Mouse (Mus musculus): ENCODE measurements around the gene Stambp. TPM values are rescaled to one million over a fixed set of nuclear protein-coding genes. Genes with fewer than 3 reads are reported as not detected.
A peak's percentile ranks its signal among the peaks of the same experiment; 100 is the strongest.
"Not testable (repeated sequence)": the region's sequence is repeated elsewhere in the genome, so short reads cannot be mapped to it uniquely, and the experiment has no call there.

The Stambp gene
- polyA plus RNA-seq, 1 experiment = 8.9 TPM

DNA sequence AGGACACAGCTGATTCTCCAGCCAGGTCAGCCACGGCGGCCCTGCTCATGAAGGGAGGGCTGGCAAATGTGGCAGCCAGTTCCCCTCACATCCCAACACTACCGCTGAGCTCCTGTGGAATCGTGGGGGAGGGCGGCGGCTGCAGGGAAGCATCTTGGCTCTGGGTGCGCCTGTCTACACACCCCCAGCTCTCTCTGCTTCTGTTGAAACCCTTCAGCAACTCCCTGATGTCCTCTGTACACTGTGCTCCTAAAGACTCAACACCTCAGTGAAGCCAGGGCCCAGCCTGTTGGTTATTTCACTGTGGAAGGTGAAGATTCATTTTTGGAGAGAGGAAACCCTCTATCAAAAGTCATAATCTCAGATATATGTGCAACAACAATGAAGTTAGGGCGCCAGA is 19.5 kb upstream of the Stambp start:
- TF ChIP-seq CTCF (IDR thresholded peaks at IDR 0.05; ENCODE audit: low read depth, low read length) (no peak), EP300 (IDR thresholded peaks at IDR 0.05; ENCODE audit: insufficient read depth, low read depth, low read length) (no peak), POLR2A (IDR thresholded peaks at IDR 0.05; ENCODE audit: insufficient read depth, low read length) (no peak)
- Histone ChIP-seq H3K36me3 (ENCODE audit: control insufficient read depth, insufficient read depth, low read length, poor library complexity, severe bottlenecking) (no peaks in the 10 kb centered on the region), H3K4me3 (ENCODE audit: low read depth, low read length) (no peak overlapping the region), H3K27ac (ENCODE audit: insufficient read depth, low read length) (no peak overlapping the region), H3K9ac (ENCODE audit: low read depth, poor library complexity, severe bottlenecking) (no peak overlapping the region), H3K4me1 (ENCODE audit: control insufficient read depth, insufficient read depth, low read length) (no peaks in the 10 kb centered on the region), H3K9me3 (replicated peaks; ENCODE audit: control insufficient read depth, insufficient read depth, low read length, poor library complexity, severe bottlenecking) (no peaks in the 10 kb centered on the region), H3K27me3 (ENCODE audit: control insufficient read depth, insufficient read depth, low read length, poor library complexity, severe bottlenecking) (no peaks in the 10 kb centered on the region)

DNA sequence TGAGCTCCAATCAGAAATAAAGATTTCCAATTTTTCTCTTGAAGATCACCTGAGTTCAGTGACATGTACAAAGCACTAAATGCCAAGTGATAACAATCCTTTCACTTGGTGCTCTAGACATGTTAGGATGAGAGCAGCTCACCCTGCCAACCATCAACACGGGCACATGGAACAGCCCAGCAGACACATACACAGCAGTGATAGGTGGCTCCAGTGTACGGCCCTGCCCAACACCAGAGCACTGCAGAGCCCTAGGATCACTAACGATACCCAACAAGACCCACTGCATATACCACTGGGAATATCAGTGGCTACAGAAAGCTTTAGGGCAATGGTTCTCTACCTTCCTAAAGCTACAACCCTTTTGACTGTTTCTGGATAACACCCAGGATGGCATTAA is 17.8 kb upstream of the Stambp start:
- no peak for TF ChIP-seq CTCF (IDR thresholded peaks at IDR 0.05; ENCODE audit: low read depth, low read length)
- TF ChIP-seq EP300 (IDR thresholded peaks at IDR 0.05; ENCODE audit: insufficient read depth, low read depth, low read length) = no peak
- TF ChIP-seq POLR2A (IDR thresholded peaks at IDR 0.05; ENCODE audit: insufficient read depth, low read length) = no peak
- no peaks in the 10 kb centered on the region for H3K9me3 ChIP-seq (replicated peaks; ENCODE audit: control insufficient read depth, insufficient read depth, low read length, poor library complexity, severe bottlenecking)
- H3K27ac ChIP-seq (ENCODE audit: insufficient read depth, low read length) = no peak overlapping the region
- no peaks in the 10 kb centered on the region for H3K27me3 ChIP-seq (ENCODE audit: control insufficient read depth, insufficient read depth, low read length, poor library complexity, severe bottlenecking)
- H3K36me3 ChIP-seq (ENCODE audit: control insufficient read depth, insufficient read depth, low read length, poor library complexity, severe bottlenecking) = no peaks in the 10 kb centered on the region
- H3K9ac ChIP-seq (ENCODE audit: low read depth, poor library complexity, severe bottlenecking) = no peak overlapping the region
- no peaks in the 10 kb centered on the region for H3K4me1 ChIP-seq (ENCODE audit: control insufficient read depth, insufficient read depth, low read length)
- H3K4me3 ChIP-seq (ENCODE audit: low read depth, low read length) = no peak overlapping the region

DNA sequence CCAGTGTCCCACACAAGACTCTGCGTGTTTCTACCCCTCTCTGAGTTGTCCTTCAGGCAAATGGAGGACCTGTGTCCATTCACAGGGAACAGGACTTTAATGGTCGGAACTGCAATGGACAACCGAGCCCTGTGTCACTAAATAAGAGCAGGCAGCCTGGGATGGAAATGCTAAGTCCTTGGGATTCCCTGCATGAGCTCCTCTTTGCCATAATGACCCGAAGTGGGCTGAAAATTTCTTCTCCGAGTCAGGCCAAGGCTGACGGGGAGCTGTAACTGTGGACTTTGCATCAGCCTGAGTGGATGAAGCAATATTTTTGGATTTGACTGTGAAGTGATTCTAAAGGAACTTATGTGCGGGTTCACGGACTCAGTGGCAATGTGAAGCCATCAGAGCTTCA is 14.7 kb upstream of the Stambp start:
- H3K9ac ChIP-seq (ENCODE audit: low read depth, poor library complexity, severe bottlenecking); H3K27me3 ChIP-seq (ENCODE audit: control insufficient read depth, insufficient read depth, low read length, poor library complexity, severe bottlenecking); H3K4me1 ChIP-seq (ENCODE audit: control insufficient read depth, insufficient read depth, low read length); H3K27ac ChIP-seq (ENCODE audit: insufficient read depth, low read length); H3K4me3 ChIP-seq (ENCODE audit: low read depth, low read length); H3K36me3 ChIP-seq (ENCODE audit: control insufficient read depth, insufficient read depth, low read length, poor library complexity, severe bottlenecking); H3K9me3 ChIP-seq (replicated peaks; ENCODE audit: control insufficient read depth, insufficient read depth, low read length, poor library complexity, severe bottlenecking): not testable (repeated sequence)

DNA sequence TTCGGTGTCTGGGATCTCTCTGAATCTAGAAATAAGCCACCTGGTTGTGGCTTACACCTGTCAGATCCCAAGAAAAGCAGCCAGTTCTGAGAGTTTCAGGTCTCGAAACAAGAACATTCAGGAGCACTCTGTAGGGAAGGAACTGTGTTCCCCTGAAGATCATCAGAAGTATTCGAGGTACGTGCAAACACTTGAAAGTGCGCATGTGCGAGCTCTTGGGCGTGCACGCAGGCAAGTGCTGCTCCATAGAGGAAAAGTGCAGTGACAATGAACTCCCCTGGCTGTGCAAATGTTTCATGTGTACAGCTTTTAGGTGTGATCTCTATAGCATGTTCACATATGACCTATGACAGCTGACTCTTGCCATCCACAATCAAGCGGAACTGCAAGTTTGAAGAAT is 12.8 kb upstream of the Stambp start:
- H3K36me3 ChIP-seq (ENCODE audit: control insufficient read depth, insufficient read depth, low read length, poor library complexity, severe bottlenecking); H3K9ac ChIP-seq (ENCODE audit: low read depth, poor library complexity, severe bottlenecking); H3K27me3 ChIP-seq (ENCODE audit: control insufficient read depth, insufficient read depth, low read length, poor library complexity, severe bottlenecking); H3K4me1 ChIP-seq (ENCODE audit: control insufficient read depth, insufficient read depth, low read length); H3K27ac ChIP-seq (ENCODE audit: insufficient read depth, low read length); H3K9me3 ChIP-seq (replicated peaks; ENCODE audit: control insufficient read depth, insufficient read depth, low read length, poor library complexity, severe bottlenecking); H3K4me3 ChIP-seq (ENCODE audit: low read depth, low read length): not testable (repeated sequence)

DNA sequence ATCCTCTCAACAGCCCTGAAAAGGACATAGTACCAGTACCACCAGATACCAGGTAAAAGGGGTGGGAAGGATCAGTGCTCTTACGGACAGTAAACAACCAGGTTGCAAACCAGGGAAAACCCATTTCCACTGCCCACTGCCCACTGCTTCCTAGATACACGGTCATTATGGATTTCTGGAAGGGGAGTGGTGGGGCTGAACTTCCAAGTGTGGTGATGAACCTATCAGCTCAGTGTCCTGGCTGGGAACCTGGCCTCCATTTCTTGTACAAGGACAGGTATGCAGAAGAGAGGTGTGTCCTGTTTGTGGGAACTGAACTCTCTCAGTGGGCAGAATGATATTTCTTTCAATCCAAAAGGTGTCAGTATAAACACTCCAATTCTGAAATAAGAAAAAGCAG is 11.1 kb upstream of the Stambp start:
- TF ChIP-seq POLR2A (IDR thresholded peaks at IDR 0.05; ENCODE audit: insufficient read depth, low read length) = no peak
- TF ChIP-seq EP300 (IDR thresholded peaks at IDR 0.05; ENCODE audit: insufficient read depth, low read depth, low read length) = no peak
- TF ChIP-seq CTCF (IDR thresholded peaks at IDR 0.05; ENCODE audit: low read depth, low read length) = no peak
- no peak overlapping the region for H3K27ac ChIP-seq (ENCODE audit: insufficient read depth, low read length)
- no peaks in the 10 kb centered on the region for H3K36me3 ChIP-seq (ENCODE audit: control insufficient read depth, insufficient read depth, low read length, poor library complexity, severe bottlenecking)
- no peaks in the 10 kb centered on the region for H3K9me3 ChIP-seq (replicated peaks; ENCODE audit: control insufficient read depth, insufficient read depth, low read length, poor library complexity, severe bottlenecking)
- no peaks in the 10 kb centered on the region for H3K27me3 ChIP-seq (ENCODE audit: control insufficient read depth, insufficient read depth, low read length, poor library complexity, severe bottlenecking)
- H3K4me1 ChIP-seq (ENCODE audit: control insufficient read depth, insufficient read depth, low read length) = no peaks in the 10 kb centered on the region
- no peak overlapping the region for H3K4me3 ChIP-seq (ENCODE audit: low read depth, low read length)
- H3K9ac ChIP-seq (ENCODE audit: low read depth, poor library complexity, severe bottlenecking) = no peak overlapping the region

DNA sequence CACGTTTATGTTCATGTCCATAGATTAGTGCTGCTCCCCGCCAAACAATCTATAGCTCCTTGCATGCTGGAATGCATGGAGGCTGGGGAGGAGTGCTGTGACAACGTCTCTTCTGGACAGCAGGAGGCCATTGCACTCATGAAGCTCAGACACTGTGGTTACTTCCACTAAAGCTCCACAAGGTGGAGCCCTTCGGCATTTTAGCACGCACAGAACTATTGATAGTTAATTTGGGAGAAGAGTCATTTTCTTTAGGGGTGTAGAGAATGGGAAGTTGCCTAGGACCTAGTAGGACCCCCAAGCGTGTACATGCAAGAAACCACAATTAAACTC is 10.4 kb upstream of the Stambp start:
- no peak overlapping the region for H3K9ac ChIP-seq (ENCODE audit: low read depth, poor library complexity, severe bottlenecking)
- no peaks in the 10 kb centered on the region for H3K9me3 ChIP-seq (replicated peaks; ENCODE audit: control insufficient read depth, insufficient read depth, low read length, poor library complexity, severe bottlenecking)
- H3K4me1 ChIP-seq (ENCODE audit: control insufficient read depth, insufficient read depth, low read length) = no peaks in the 10 kb centered on the region
- H3K27me3 ChIP-seq (ENCODE audit: control insufficient read depth, insufficient read depth, low read length, poor library complexity, severe bottlenecking) = no peaks in the 10 kb centered on the region
- no peak overlapping the region for H3K27ac ChIP-seq (ENCODE audit: insufficient read depth, low read length)
- no peak for TF ChIP-seq EP300 (IDR thresholded peaks at IDR 0.05; ENCODE audit: insufficient read depth, low read depth, low read length)
- peak; percentile 55 for TF ChIP-seq CTCF (IDR thresholded peaks at IDR 0.05; ENCODE audit: low read depth, low read length)
- TF ChIP-seq POLR2A (IDR thresholded peaks at IDR 0.05; ENCODE audit: insufficient read depth, low read length) = no peak
- H3K4me3 ChIP-seq (ENCODE audit: low read depth, low read length) = no peak overlapping the region
- no peaks in the 10 kb centered on the region for H3K36me3 ChIP-seq (ENCODE audit: control insufficient read depth, insufficient read depth, low read length, poor library complexity, severe bottlenecking)

All from ES-Bruce4 (cell line).